Mouse (Mus musculus): ENCODE results near the gene Rinl. TPM values are rescaled to one million over a fixed set of nuclear protein-coding genes. Genes with fewer than 3 reads are reported as not detected.

Rinl gene
- polyA plus RNA-seq, 1 experiment = not detected

DNA sequence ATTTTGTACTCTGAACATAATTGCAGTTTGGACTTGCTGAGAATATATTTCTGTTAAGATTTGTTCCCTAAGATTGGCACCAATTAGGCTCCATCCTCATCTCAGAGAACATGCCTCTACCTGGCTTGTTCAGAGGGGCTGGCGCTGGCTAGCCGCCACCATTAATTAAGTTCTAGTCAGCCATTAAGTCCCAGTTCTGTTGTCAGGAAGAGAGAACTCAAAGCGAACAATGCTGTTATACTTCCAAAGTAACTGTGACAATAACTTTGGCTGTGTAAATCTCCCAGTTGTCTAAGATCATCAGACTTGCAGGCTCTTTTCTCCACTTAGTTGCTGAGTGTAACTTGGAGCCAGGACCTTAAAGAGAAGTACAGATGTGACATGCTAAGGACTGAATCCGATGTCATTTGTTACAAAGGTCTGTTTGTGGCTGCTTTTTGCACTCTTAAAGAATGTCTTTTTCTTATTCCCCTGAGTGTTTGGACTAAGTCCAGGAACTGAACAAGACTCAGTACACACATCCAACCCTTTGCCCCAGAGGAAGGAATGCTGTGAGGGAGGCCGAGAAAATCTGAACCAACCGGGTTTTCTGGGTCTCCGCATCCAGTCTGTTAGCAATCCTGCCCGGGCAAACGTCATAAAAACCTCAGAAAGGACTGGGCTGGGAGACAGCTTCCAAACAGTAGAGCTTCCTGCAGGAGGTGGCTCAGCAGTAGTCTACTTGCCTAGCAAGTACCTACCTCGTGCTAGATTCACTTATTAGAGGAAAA lies 13.3 kb downstream of the Rinl start:
- Histone ChIP-seq H3K27ac (ENCODE audit: insufficient read depth, low read depth, low read length) (peak overlapping the region; percentile 45; the same call in 1 of the 2 replicates), H3K4me3 (ENCODE audit: insufficient read depth, low read depth, low read length) (no peak overlapping the region), H3K4me1 (ENCODE audit: control insufficient read depth, insufficient read depth, low read length) (peaks cover 9% of the 10 kb centered on the region)
- 21% methylated on average over 10 of the region's 10 CpGs for WGBS
- no peak for TF ChIP-seq CTCF (IDR thresholded peaks at IDR 0.05; ENCODE audit: insufficient read depth, low read depth, low read length)
- no peak for TF ChIP-seq POLR2A (IDR thresholded peaks at IDR 0.05; ENCODE audit: insufficient read depth, low read depth, low read length)

DNA sequence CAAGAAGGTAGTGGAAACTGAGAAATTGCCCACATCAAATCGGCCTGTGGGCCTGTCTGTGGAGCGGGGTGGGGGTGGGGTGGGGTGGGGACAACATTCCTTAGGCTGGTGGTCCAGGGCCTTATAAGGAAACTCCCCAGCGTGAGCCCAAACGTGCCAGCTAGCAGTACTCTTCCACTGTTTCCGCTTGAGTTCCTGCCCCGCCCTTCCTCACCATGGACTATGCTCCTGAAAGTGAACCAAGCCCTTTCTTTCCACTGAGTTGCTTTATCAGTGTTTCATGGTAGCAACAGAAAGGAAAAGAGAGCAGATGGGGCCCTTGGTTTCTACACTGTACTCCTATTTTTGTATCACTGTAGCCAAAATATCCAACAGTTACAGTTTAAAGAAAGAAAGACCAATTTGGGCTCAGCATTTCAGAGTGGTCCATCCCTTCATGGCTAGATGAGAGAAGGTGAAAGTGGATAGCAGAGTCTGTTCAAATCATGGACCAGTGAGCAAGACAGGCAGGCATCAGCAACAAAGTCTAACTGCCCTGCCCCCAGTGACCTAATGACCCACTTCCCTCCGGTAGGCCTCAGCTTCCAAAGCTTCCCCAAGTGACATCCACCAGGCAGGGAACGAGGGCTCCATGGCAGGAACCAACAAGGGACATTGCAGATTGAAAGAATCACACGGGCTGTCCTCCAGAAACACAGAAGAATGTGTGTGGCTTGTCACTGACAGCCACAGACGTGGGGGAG lies 14.2 kb downstream of the Rinl start:
- TF ChIP-seq CTCF (IDR thresholded peaks at IDR 0.05; ENCODE audit: insufficient read depth, low read depth, low read length) = no peak
- TF ChIP-seq POLR2A (IDR thresholded peaks at IDR 0.05; ENCODE audit: insufficient read depth, low read depth, low read length) = no peak
- peaks cover 14% of the 10 kb centered on the region for H3K4me1 ChIP-seq (ENCODE audit: control insufficient read depth, insufficient read depth, low read length)
- H3K27ac ChIP-seq (ENCODE audit: insufficient read depth, low read depth, low read length) = no peak overlapping the region
- H3K4me3 ChIP-seq (ENCODE audit: insufficient read depth, low read depth, low read length) = no peak overlapping the region
- WGBS = 39% methylated on average over 10 of the region's 10 CpGs

DNA sequence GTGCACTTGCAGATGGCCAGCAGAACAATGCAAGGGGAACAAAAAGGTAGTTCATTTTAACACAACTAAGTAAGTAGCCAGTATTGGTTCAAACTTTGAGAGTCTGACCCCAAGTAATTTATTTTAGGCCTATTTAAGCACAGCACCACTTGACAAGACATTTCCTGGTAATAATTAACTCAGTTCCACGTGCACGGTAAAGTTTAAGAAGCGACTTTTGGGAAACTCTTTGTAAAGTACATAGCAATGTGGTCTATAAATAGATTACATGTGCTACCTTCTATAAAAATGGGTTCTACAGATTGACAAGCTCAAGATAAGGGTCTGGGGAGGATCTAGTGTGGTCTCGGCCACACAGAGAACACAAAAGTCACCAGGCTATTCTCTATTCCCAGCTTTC lies 15.0 kb downstream of the Rinl start:
- no peak overlapping the region for H3K4me3 ChIP-seq (ENCODE audit: insufficient read depth, low read depth, low read length)

DNA sequence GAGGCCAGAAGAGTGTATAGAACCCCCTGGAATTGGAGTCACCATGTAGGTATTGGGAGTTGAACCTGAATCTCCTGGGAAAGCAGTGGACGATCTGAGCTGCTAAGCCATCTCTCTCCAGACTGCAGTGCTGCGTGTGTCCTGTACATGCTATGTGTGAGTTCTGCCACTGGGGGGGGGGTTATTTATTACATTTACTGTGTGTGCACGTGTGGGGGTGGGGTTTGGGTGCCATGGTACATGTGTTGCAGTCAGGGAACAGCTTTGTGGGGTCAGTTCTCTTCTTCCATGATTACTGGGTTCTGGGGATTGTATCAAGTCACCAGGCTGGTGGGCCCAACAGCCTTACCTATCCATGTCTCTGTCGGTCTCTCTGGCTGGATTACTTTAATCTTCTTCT lies 18.1 kb downstream of the Rinl start:
- no peak overlapping the region for H3K4me3 ChIP-seq (ENCODE audit: insufficient read depth, low read depth, low read length)
- TF ChIP-seq CTCF (IDR thresholded peaks at IDR 0.05; ENCODE audit: insufficient read depth, low read depth, low read length) = no peak
- no peak for TF ChIP-seq POLR2A (IDR thresholded peaks at IDR 0.05; ENCODE audit: insufficient read depth, low read depth, low read length)
- WGBS = 74% methylated on average over 4 of the region's 4 CpGs
- H3K27ac ChIP-seq (ENCODE audit: insufficient read depth, low read depth, low read length) = no peak overlapping the region
- peaks cover 17% of the 10 kb centered on the region for H3K4me1 ChIP-seq (ENCODE audit: control insufficient read depth, insufficient read depth, low read length)

More for the DNA sequence above, 15.0 kb downstream of the Rinl start:
- Histone ChIP-seq H3K27ac (ENCODE audit: insufficient read depth, low read depth, low read length) (no peak overlapping the region), H3K4me1 (ENCODE audit: control insufficient read depth, insufficient read depth, low read length) (peaks cover 17% of the 10 kb centered on the region)
- TF ChIP-seq POLR2A (IDR thresholded peaks at IDR 0.05; ENCODE audit: insufficient read depth, low read depth, low read length) (no peak), CTCF (IDR thresholded peaks at IDR 0.05; ENCODE audit: insufficient read depth, low read depth, low read length) (no peak)
- 54% methylated on average over 4 of the region's 4 CpGs for WGBS

DNA sequence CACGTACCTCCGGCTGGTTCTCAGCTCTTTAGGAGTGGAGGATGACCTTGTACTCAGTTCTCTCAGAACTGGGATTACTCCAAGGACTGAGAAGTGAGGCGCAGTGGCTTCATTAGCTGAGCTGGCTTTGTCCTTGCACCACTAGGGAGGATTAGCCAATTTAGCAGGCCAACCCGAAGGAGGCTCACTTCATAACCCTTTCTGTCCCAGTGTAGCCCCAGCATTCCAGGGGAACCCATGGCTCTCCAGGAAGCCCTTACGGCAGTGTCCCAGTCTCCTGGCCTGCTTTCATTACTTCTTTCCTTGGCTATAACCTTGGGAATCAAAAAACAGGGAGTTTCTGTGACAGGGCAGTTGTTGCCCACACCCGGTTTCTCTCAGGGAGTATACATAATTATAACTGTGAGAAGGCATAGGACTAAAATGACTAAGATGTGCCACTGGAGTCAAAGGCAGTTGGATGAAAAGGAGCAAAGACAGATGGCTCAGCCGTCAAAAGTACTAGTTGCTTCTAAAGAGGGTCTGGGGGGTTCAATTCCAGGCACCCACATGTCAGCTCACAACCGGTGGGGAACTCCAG lies 19.0 kb downstream of the Rinl start:
- H3K4me1 ChIP-seq (ENCODE audit: control insufficient read depth, insufficient read depth, low read length) = peaks cover 17% of the 10 kb centered on the region
- 22% methylated on average over 7 of the region's 8 CpGs for WGBS
- H3K4me3 ChIP-seq (ENCODE audit: insufficient read depth, low read depth, low read length) = peak overlapping the region; percentile 73
- TF ChIP-seq POLR2A (IDR thresholded peaks at IDR 0.05; ENCODE audit: insufficient read depth, low read depth, low read length) (no peak), CTCF (IDR thresholded peaks at IDR 0.05; ENCODE audit: insufficient read depth, low read depth, low read length) (no peak)
- peak overlapping the region; percentile 86 for H3K27ac ChIP-seq (ENCODE audit: insufficient read depth, low read depth, low read length)

DNA sequence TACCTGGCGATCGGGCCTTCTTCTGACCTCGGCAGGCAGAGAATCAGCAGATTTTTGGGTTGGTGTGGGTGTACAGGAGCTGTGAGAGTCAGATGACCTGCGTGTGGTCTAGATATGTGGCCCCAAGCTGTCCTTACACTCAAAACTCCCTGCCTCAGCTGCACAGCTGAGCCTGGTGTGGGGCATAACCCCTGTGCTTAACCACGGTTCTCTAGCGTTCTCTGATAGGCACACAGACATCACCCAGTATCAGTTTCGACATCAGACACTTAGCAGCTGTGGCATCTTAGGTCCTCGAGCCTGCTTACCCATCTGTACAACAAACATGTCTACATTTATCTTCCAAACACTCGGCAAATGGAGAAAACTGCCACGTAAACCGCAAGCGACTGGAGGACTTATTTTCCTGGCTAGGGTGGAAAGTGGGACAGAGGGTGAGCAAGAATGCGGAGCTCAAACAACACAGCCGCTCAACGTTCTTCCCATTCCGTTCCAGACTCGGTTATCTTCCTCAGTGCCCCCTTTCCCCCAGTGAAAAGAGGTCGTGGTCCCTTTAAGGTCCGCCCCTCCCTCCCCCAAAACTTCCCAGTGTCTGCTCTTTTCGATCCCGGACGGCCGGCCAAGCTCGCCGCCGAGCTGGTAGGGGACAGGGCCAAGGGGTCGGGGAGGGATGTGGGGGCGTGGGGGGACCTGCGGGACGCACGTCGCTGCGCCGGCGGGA lies 19.6 kb downstream of the Rinl start, which contains the start of gene Hnrnpl:
Gene Hnrnpl (plus strand): TSS at position 321 of the 721 bp plus-strand sequence.
- Histone ChIP-seq H3K27ac (ENCODE audit: insufficient read depth, low read depth, low read length) (peak within 1 kb of the TSS; percentile 92), H3K4me3 (ENCODE audit: insufficient read depth, low read depth, low read length) (peak within 1 kb of the TSS; percentile 73), H3K4me1 (ENCODE audit: control insufficient read depth, insufficient read depth, low read length) (peaks cover 16% of the 10 kb centered on the region)
- no peak for TF ChIP-seq CTCF (IDR thresholded peaks at IDR 0.05; ENCODE audit: insufficient read depth, low read depth, low read length)
- no peak for TF ChIP-seq POLR2A (IDR thresholded peaks at IDR 0.05; ENCODE audit: insufficient read depth, low read depth, low read length)
- WGBS = 1% methylated on average over 35 of the region's 35 CpGs

DNA sequence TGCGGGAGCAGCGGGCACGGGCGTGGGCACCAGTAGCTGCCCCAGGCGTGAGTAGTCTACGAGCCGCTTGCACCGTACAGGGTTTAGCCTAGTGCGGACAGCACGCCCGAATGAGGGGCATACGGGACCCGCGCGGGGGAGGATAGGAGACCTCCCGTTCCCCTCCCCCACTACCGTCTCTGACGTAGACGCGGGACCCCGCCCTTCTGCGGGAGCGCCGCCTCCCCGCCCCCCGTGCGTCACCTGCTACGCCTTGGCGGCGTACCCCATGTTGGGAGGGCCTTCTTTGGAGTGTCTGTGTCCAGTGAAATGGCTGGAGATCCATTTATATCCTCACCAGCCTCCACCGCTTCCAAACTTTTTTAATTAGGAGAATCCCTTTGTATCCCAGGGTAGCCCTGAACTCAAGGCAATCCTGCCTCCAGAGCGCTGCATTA lies 20.2 kb downstream of the Rinl start:
- H3K27ac ChIP-seq (ENCODE audit: insufficient read depth, low read depth, low read length) = peak overlapping the region; percentile 92
- H3K4me3 ChIP-seq (ENCODE audit: insufficient read depth, low read depth, low read length) = peak overlapping the region; percentile 73
- TF ChIP-seq CTCF (IDR thresholded peaks at IDR 0.05; ENCODE audit: insufficient read depth, low read depth, low read length) (no peak), POLR2A (IDR thresholded peaks at IDR 0.05; ENCODE audit: insufficient read depth, low read depth, low read length) (peak; percentile 37; the same call in 1 of the 2 replicates)
- H3K4me1 ChIP-seq (ENCODE audit: control insufficient read depth, insufficient read depth, low read length) = peaks cover 18% of the 10 kb centered on the region
- 1% methylated on average over 30 of the region's 32 CpGs for WGBS

DNA sequence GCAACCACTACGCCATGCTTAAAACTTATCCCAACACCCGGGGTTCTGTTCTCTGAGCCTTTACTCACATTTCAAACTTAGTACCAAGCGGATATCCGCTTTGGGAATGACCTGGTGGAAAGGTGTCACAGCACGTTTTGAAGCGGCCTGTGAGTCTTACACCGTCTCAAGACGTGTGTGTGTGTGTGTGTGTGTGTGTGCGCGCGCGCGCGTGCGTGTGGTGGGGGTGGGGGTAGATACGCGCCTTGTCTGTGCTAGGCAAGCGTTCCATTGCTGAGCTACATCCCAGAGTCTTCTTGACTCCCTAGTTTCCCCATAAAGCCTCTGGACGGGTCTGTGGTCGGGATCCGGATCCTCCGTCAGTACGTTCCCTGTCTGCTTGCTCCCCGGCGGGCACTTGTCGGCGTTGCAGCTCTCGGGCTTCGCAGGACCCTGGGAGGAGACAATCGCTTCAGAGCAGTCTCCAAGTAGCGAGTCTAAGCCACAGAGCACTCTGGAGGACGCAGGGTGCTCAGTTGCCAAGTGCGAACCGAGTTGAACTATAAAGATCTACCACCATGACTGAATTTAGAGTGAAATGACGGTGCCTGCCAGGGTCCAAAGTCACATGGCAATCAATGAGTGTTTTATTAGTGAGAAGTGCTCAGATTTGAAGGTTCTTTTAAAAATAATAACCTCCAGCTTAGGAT lies 20.8 kb downstream of the Rinl start:
- TF ChIP-seq POLR2A (IDR thresholded peaks at IDR 0.05; ENCODE audit: insufficient read depth, low read depth, low read length) = peak; percentile 16; the same call in 1 of the 2 replicates
- no peak for TF ChIP-seq CTCF (IDR thresholded peaks at IDR 0.05; ENCODE audit: insufficient read depth, low read depth, low read length)
- H3K27ac ChIP-seq (ENCODE audit: insufficient read depth, low read depth, low read length) = peak overlapping the region; percentile 87
- H3K4me1 ChIP-seq (ENCODE audit: control insufficient read depth, insufficient read depth, low read length) = peaks cover 21% of the 10 kb centered on the region
- H3K4me3 ChIP-seq (ENCODE audit: insufficient read depth, low read depth, low read length) = peak overlapping the region; percentile 73
- WGBS = under 1% methylated on average over 35 of the region's 35 CpGs
